Mouse (Mus musculus) embryo, embryonic 9.5 days (tissue): Measurements from ENCODE around the gene Ccdc22.
A peak's percentile ranks its signal among the peaks of the same experiment; 100 is the strongest.

Source experiments
- DNase-seq: peaks from one replicate; pipeline ENCODE4 v3.0.0-alpha.2; 2017; ENCODE audit errors: extremely low spot score

Gene Ccdc22

GRCm38 (mm10) chrX:7573176-7574086 is 31.9 kb downstream of the Ccdc22 start, which contains the start of gene Foxp3:
Gene Foxp3, plus strand, starts transcription at chrX:7573644.
- peak; percentile 10 for DNase-seq

- no peak for DNase-seq
These were observed 32.9 kb downstream of the Ccdc22 start for GRCm38 (mm10) chrX:7572466-7572865.

- no peak for DNase-seq
These were observed 33.7 kb downstream of the Ccdc22 start for GRCm38 (mm10) chrX:7571565-7572136.

GRCm38 (mm10) chrX:7570481-7571175 is 34.7 kb downstream of the Ccdc22 start:
- DNase-seq, result no peak

GRCm38 (mm10) chrX:7567491-7567890 is 37.8 kb downstream of the Ccdc22 start:
- no peak for DNase-seq

- no peak for DNase-seq
These were observed 39.0 kb downstream of the Ccdc22 start for GRCm38 (mm10) chrX:7566352-7566751.

- DNase-seq, result no peak
These were observed 42.2 kb downstream of the Ccdc22 start for GRCm38 (mm10) chrX:7563076-7563475.

- no peak for DNase-seq
These were observed 51.8 kb downstream of the Ccdc22 start for GRCm38 (mm10) chrX:7553474-7553873.
